Mouse (Mus musculus) lung, postnatal 0 days (tissue): Measurements from ENCODE around the gene Gli2. TPM values are rescaled to one million over a fixed set of nuclear protein-coding genes. Genes with fewer than 3 reads are reported as not detected.

ENCODE experiments used
- ATAC-seq: fragments of 200-750 bp; cut with Nextera tagmentation; 2 replicates; pipeline ENCODE4 v1.8.0; 2017; ENCODE audit warnings: moderate library complexity
- DNase-seq: peaks from one replicate; pipeline ENCODE4 v3.0.0-alpha.2; 2016; ENCODE audit warnings: low spot score
- H3K27ac ChIP-seq: fragments of 300-500 bp; sonication (generic); 2 replicates; pipeline ENCODE4 v1.5.1; 2014; ENCODE audit warnings: antibody characterized with exemption, mild to moderate bottlenecking, low read length, mixed read lengths
- H3K27me3 ChIP-seq: fragments of 300-500 bp; sonication (generic); replicated peaks from 2 replicates; pipeline ENCODE4 v1.6.1; 2014; ENCODE audit warnings: low read length, mixed read lengths; ENCODE audit not compliant: insufficient read depth
- H3K36me3 ChIP-seq: fragments of 300-500 bp; sonication (generic); 2 replicates; pipeline ENCODE4 v1.6.1; 2014; ENCODE audit warnings: low read length, mixed read lengths; ENCODE audit not compliant: insufficient read depth
- H3K4me1 ChIP-seq: fragments of 300-500 bp; sonication (generic); 2 replicates; pipeline ENCODE4 v1.6.1; 2014; ENCODE audit warnings: antibody characterized with exemption, low read depth, low read length, mixed read lengths; ENCODE audit not compliant: insufficient read depth
- H3K4me2 ChIP-seq: fragments of 300-500 bp; sonication (generic); replicated peaks from 2 replicates; pipeline ENCODE4 v1.6.1; 2014; ENCODE audit warnings: low read depth, mild to moderate bottlenecking, low read length, moderate library complexity, mixed read lengths
- H3K4me3 ChIP-seq: fragments of 300-500 bp; sonication (generic); 2 replicates; pipeline ENCODE4 v1.5.1; 2014; ENCODE audit warnings: low read depth, low read length
- H3K9ac ChIP-seq: fragments of 300-500 bp; sonication (generic); replicated peaks from 2 replicates; pipeline ENCODE4 v1.6.1; 2014; ENCODE audit warnings: low read depth, mild to moderate bottlenecking
- H3K9me3 ChIP-seq: fragments of 300-500 bp; sonication (generic); 2 replicates; pipeline ENCODE4 v1.6.1; 2016; ENCODE audit warnings: low read length, mixed read lengths
- CTCF ChIP-seq: IDR thresholded peaks from 2 replicates; pipeline ENCODE4 v1.5.1; 2016; ENCODE audit warnings: antibody characterized with exemption, mild to moderate bottlenecking
- EP300 ChIP-seq: IDR thresholded peaks from 2 replicates; pipeline ENCODE4 v1.6.1; 2016; ENCODE audit warnings: antibody characterized with exemption, mild to moderate bottlenecking, control low read depth
- WGBS: fragments of 180-500 bp; shearing (Covaris S2); extraction: QIAGEN DNeasy Blood & Tissue Kit; methylation state at CpG from one replicate; pipeline ENCODE4 v1.1.7; 2014; 5-methylcytosine and 5-hydroxymethylcytosine counted together
- polyA plus RNA-seq: library from polyadenylated mRNA; unstranded; fragments of >200 nt; fragmentation: Nextera tagmentation; extraction: Ambion mirVana; gene quantifications from 2 replicates; pipeline ENCODE4 v1.2.1, GENCODE M21; 2015

Gene Gli2
- polyA plus RNA-seq, 1 experiment from 2014 or later, result 2.7 TPM

GRCm38 (mm10) chr1:118981943-118982804 is 71.2 kb downstream of the Gli2 start:
- no peak overlapping the region for H3K9ac ChIP-seq
- DNase-seq (peak; percentile 91), ATAC-seq (peak; percentile 89)
- peak overlapping the region; percentile 25 for H3K4me2 ChIP-seq
- peak overlapping the region; percentile 3; the same call in 1 of the 2 replicates for H3K4me3 ChIP-seq
- peak overlapping the region; percentile 75 for H3K27ac ChIP-seq
- no peaks in the 10 kb centered on the region for H3K27me3 ChIP-seq
- no peaks in the 10 kb centered on the region for H3K36me3 ChIP-seq
- WGBS, result 14% methylated on average over 16 of the region's 16 CpGs
- no peaks in the 10 kb centered on the region for H3K9me3 ChIP-seq
- peaks cover 11% of the 10 kb centered on the region; the same call in 1 of the 2 replicates for H3K4me1 ChIP-seq
- TF ChIP-seq EP300, result no peak
- TF ChIP-seq CTCF, result no peak

GRCm38 (mm10) chr1:118980636-118981035 is 72.8 kb downstream of the Gli2 start:
- TF ChIP-seq EP300 (no peak), CTCF (no peak)
- no peak overlapping the region for H3K27ac ChIP-seq
- H3K9me3 ChIP-seq, result no peaks in the 10 kb centered on the region
- WGBS, result 40% methylated on average over 7 of the region's 7 CpGs
- no peak for ATAC-seq
- DNase-seq, result peak; percentile 20
- H3K4me3 ChIP-seq, result no peak overlapping the region
- peaks cover 14% of the 10 kb centered on the region; the same call in 1 of the 2 replicates for H3K4me1 ChIP-seq
- no peak overlapping the region for H3K9ac ChIP-seq
- H3K4me2 ChIP-seq, result no peak overlapping the region
- no peaks in the 10 kb centered on the region for H3K36me3 ChIP-seq
- H3K27me3 ChIP-seq, result no peaks in the 10 kb centered on the region

- Histone ChIP-seq H3K9me3 (no peaks in the 10 kb centered on the region), H3K9ac (no peak overlapping the region), H3K4me1 (peaks cover 10% of the 10 kb centered on the region; the same call in 1 of the 2 replicates), H3K27ac (peak overlapping the region; percentile 52), H3K36me3 (no peaks in the 10 kb centered on the region), H3K27me3 (no peaks in the 10 kb centered on the region), H3K4me2 (no peak overlapping the region), H3K4me3 (no peak overlapping the region)
- DNase-seq (peak; percentile 96), ATAC-seq (peak; percentile 95)
- 33% methylated on average over 9 of the region's 9 CpGs for WGBS
- TF ChIP-seq CTCF (peak; percentile 34; the same call in 1 of the 2 replicates), EP300 (peak; percentile 55; the same call in 1 of the 2 replicates)
Measured at GRCm38 (mm10) chr1:118976596-118976995, 76.8 kb downstream of the Gli2 start.

- 87% methylated on average over 3 of the region's 3 CpGs for WGBS
- no peak overlapping the region for H3K27ac ChIP-seq
- H3K36me3 ChIP-seq, result no peaks in the 10 kb centered on the region
- H3K4me1 ChIP-seq, result peaks cover 3% of the 10 kb centered on the region; the same call in 1 of the 2 replicates
- no peaks in the 10 kb centered on the region for H3K27me3 ChIP-seq
- no peak overlapping the region for H3K4me2 ChIP-seq
- TF ChIP-seq EP300, result no peak
- no peak for TF ChIP-seq CTCF
- no peak for DNase-seq
- H3K9me3 ChIP-seq, result no peaks in the 10 kb centered on the region
- H3K4me3 ChIP-seq, result no peak overlapping the region
- no peak overlapping the region for H3K9ac ChIP-seq
- ATAC-seq, result no peak
Measured at GRCm38 (mm10) chr1:118975376-118975775, 78.0 kb downstream of the Gli2 start.

GRCm38 (mm10) chr1:118970068-118970467 is 83.4 kb downstream of the Gli2 start:
- ATAC-seq (no peak), DNase-seq (no peak)
- Histone ChIP-seq H3K27ac (no peak overlapping the region), H3K9ac (no peak overlapping the region), H3K27me3 (no peaks in the 10 kb centered on the region), H3K9me3 (no peaks in the 10 kb centered on the region), H3K4me1 (no peaks in the 10 kb centered on the region), H3K36me3 (no peaks in the 10 kb centered on the region), H3K4me3 (no peak overlapping the region), H3K4me2 (no peak overlapping the region)
- WGBS, result 79% methylated on average over 3 of the region's 3 CpGs
- no peak for TF ChIP-seq CTCF
- no peak for TF ChIP-seq EP300

- Histone ChIP-seq H3K4me1 (no peaks in the 10 kb centered on the region), H3K4me2 (no peak overlapping the region), H3K36me3 (no peaks in the 10 kb centered on the region), H3K9ac (no peak overlapping the region), H3K27me3 (no peaks in the 10 kb centered on the region), H3K9me3 (no peaks in the 10 kb centered on the region), H3K4me3 (no peak overlapping the region), H3K27ac (no peak overlapping the region)
- no peak for ATAC-seq
- 66% methylated on average over 11 of the region's 11 CpGs for WGBS
- no peak for TF ChIP-seq CTCF
- no peak for TF ChIP-seq EP300
- no peak for DNase-seq
Measured at GRCm38 (mm10) chr1:118969409-118969808, 84.0 kb downstream of the Gli2 start.
